Mouse (Mus musculus) embryo, embryonic 10.5 days (tissue): ENCODE data around the gene Serpina11.

Experiments used
- DNase-seq: peaks from one replicate; pipeline ENCODE4 v3.0.0-alpha.2; 2015; ENCODE audit warnings: low spot score

The Serpina11 gene

GRCm38 (mm10) chr12:103989857-103990256 is at the start of gene Serpina11:
Serpina11 (minus strand) TSS chr12:103989957.
- DNase-seq, result no peak

DNA sequence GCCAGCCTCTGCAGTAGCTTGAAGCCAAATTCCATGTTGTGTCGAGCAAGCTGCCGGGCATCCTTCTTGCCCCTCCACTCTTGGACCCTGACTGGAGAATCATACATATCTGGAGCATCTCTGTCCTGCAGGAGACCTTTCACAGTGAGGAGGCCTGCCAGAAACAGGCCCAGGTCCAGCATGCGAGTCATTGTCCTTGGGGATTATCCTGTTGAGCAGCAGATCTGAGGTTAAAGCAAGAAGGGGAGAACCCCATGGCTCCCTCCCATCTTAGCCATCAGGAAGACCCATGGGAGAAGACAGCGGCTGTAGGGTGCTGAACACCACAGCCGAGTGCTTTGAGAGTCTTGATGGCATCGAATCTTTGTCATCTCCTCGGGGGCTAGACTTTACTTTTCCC is 48.4 kb upstream of the Serpina11 start:
- no peak for DNase-seq

DNA sequence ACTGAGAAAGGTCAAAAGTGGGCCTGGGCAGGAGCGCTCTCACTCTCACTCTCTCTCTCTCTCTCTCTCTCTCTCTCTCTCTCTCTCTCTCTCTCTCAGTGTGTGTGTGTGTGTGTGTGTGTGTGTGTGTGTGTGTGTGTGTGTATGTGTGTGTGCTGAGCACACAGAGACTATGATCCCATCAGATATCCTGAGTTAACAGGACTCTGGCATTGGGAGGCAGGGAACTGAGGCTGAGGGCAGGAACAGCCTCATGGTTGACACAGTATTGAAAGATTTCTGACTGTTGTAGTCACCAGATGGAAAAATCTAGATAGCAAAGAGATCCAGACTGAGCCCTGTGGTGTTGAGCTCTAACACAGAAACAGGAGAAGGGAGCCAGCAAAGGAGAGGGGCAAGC is 44.0 kb upstream of the Serpina11 start:
- DNase-seq, result no peak

GRCm38 (mm10) chr12:104029986-104030385 is 40.2 kb upstream of the Serpina11 start:
- peak; percentile 44 for DNase-seq

DNA sequence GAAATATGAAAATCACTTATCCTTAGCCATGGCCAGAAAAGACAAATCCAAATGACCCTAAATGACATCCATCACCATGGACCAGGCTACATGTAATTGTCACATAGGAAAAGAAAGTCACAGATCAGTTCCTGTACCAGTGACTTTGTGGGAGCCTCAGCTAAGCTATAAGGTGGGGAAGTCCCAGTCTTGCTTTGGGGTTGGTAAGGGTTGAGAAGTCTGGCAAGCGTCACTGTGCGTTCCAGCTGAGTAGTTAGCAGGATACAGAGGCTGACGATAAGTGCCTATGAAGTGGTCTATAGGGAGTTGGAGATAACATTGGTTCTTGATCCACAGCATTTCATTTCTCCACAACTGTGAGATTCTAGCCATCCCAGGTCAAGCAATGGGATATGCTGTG is 25.5 kb upstream of the Serpina11 start:
- no peak for DNase-seq

- DNase-seq, result no peak
These were observed 23.9 kb upstream of the Serpina11 start, which contains the start of gene Serpina9 for GRCm38 (mm10) chr12:104013620-104014019. Serpina9 (minus strand) TSS chr12:104013755.

GRCm38 (mm10) chr12:104004689-104005088 is 14.9 kb upstream of the Serpina11 start:
- DNase-seq, result no peak

DNA sequence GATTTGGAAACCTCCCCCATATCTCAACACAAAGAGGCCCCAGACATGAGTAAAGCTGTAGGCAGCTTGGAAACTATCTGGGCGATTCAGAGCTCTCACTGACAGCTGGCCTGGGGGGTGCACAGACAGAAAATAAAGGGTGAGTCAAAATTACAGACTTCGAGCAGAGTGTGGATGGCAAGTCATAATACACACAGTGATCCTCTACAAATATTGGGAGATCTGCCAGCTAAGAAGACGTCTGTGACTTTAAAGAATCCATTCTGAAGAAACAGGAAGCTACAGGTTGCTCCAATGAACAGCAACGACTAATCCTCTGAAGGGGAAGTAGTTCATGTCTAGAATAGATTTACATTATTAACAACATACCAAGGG is 13.5 kb upstream of the Serpina11 start:
- DNase-seq, result no peak

DNA sequence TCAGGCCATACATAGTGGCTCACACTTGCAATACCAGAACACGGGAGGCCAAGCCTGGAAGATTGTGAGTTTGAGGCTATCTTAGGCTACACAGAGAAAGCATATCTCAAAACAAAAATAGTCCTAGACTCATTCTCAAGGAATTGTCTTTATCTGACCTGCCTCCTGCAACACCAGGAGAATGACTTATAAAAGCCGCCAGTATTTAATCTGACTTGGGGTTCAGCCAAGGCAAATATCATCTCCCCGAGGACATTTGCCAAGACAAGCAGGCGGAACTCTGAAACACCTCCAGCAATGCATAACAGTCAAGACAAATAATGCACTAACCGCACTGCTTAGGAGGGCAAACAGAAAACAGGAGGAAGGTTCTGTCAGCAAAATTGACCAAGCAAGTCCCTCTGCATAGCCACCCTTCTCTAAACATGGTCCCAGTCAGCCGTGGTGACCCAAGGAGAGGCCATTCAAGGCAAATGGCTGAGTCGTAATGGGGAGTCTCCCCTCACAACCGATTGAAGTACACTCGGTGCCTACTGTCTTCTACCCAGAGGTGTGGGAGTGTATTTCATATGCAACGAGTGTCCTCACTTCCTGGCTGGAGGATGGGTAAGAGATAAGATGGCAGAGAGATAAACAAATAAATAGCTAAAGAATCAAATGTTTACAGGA is 12.9 kb upstream of the Serpina11 start:
- DNase-seq, result no peak

- DNase-seq, result no peak
These were observed 10.8 kb upstream of the Serpina11 start for GRCm38 (mm10) chr12:104000594-104000993.

- no peak for DNase-seq
These were observed 9.9 kb upstream of the Serpina11 start for GRCm38 (mm10) chr12:103999611-104000010.

DNA sequence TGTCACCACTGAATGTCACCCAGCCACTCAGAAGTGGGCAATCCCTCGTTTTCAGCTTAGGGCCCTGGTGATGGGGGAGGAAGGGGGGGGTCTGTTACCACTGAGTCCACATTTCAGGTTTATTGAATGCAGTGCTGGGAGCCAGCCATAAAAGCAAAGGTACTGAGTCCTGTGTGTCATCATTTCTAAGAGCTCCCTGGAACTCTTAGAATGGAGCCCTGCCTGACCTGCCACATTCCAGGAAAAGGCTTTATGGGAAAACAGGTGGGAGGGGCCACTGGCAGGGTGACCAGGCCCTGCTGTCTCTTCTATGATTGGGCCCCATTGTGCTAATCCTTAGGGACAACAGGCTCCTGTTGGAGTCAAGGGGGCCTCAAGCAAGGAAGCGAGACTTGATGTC is 6.8 kb upstream of the Serpina11 start:
- no peak for DNase-seq

- DNase-seq, result peak; percentile 77
These were observed 5.7 kb upstream of the Serpina11 start for GRCm38 (mm10) chr12:103995292-103996072.

- no peak for DNase-seq
These were observed 3.2 kb upstream of the Serpina11 start for GRCm38 (mm10) chr12:103992945-103993344.

- no peak for DNase-seq
These were observed 316 bp downstream of the Serpina11 start for GRCm38 (mm10) chr12:103989514-103989767.

DNA sequence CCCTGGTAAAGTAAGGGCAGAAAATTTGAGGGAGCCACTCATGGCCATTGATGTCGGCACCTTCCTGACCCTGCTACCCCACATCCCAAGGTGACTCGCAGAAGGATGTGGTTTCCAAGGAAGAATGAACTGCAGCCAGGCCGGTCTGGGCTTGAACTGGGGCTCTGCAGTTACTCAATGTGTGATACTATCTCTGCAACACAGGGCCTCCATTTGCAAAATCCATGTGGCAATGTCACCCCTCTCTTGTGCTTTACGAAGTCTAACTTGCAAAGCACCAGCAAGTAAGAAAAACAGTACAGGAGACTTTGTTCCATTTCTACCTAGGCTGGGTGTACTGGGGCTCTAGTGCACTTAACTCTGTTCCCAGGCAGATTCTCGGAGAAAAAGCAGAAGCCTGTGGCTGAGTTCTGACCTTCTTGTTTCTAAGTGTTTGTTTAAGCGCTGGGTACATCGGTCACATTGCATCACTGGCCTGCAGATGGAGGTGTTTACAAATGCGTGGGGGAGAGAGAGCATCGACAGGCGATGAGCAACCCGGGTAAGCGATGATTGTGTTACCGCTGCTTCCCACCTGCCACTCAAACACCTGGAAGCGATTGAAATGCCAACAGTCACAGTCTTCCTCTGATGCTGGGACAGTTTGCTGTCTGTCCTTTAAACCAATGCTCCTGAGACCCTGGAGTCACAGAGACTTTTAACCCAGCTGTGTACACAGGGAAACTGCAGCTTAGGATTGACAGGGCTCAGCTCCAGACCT is 823 bp downstream of the Serpina11 start:
- DNase-seq, result peak; percentile 8

DNA sequence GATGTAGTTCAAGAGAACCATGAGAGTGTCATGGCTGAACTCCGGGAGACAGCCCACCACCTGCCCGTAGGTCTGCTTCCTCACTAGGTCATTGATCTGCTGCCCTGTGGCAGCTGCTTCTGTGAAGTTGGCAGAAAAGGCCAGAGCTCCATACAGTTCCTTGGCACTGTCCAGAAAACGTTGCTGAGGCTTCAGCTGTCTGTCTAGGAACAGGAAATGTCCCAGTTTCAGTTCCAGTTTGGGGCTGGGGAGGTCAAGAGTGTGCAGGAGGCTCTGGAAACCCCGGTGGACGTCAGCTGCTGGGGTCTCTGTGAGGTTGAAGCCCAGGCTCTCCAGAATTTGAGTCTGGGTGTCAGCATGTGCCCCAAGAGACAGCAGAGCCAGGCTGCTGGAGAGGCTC is 3.9 kb downstream of the Serpina11 start:
- no peak for DNase-seq

GRCm38 (mm10) chr12:103984935-103985334 is 4.8 kb downstream of the Serpina11 start:
- DNase-seq, result peak; percentile 69

DNA sequence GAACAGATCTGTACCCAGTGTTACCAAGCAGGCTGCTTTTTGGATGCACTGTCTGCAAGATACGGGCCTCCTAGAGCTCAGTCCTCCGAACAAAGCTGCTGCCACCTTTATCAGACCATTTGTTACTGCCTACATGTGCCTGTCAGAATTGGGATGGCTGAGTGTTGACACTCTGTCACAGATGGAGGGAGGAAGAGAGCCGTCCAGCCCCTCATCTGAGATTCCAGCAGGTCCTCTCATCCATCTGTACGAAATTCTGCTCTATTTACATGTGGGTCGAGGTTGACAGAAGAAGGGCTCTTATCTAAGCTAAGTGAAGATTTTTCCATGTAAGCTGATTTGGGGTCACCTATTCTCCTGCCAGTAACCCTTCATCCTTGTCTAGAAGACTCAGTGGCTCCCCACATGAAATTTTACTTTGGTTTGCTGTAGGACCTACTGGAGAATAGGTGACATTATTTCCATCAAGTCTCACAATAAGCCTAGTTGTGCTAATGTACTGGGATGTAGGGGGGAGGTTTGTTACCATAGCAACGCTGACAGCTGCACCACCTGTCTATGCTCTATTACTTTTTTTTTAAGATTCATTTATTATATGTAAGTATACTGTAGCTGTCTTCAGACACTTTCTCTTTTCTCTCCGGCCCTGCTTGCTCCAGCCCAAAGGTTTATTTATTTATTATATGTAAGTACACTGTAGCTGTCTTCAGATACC is 8.0 kb downstream of the Serpina11 start:
- no peak for DNase-seq

GRCm38 (mm10) chr12:103978294-103978693 is 11.5 kb downstream of the Serpina11 start:
- no peak for DNase-seq

DNA sequence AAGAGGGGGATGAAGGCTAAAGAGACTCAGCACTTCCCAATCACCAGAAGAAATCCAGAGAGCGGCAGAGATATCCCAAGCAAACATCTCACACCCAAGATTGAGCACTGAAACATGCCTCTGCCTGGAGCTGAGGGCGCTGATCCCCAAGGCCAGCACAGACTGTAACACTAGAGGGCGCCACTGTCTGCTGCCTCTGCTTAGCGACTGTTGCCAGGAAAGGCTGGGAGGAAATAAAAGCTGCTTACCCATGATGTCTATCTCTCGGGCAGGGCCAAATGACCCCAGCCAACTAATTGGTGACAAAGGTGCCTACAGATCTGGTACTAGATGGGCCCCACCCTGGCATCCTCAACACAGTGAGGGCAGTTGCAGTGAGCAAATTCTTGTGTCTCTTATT is 11.9 kb downstream of the Serpina11 start:
- peak; percentile 58 for DNase-seq

GRCm38 (mm10) chr12:103977060-103977459 is 12.7 kb downstream of the Serpina11 start:
- DNase-seq, result no peak
